Mouse (Mus musculus): Measurements from ENCODE around the gene Lrrc43. TPM values are rescaled to one million over a fixed set of nuclear protein-coding genes. Genes with fewer than 3 reads are reported as not detected.

The Lrrc43 gene
- polyA plus RNA-seq (2016; fragmentation: Nextera tagmentation; extraction: Ambion mirVana), result 0.11 TPM in 1 of 2 replicates, not detected in the other

DNA sequence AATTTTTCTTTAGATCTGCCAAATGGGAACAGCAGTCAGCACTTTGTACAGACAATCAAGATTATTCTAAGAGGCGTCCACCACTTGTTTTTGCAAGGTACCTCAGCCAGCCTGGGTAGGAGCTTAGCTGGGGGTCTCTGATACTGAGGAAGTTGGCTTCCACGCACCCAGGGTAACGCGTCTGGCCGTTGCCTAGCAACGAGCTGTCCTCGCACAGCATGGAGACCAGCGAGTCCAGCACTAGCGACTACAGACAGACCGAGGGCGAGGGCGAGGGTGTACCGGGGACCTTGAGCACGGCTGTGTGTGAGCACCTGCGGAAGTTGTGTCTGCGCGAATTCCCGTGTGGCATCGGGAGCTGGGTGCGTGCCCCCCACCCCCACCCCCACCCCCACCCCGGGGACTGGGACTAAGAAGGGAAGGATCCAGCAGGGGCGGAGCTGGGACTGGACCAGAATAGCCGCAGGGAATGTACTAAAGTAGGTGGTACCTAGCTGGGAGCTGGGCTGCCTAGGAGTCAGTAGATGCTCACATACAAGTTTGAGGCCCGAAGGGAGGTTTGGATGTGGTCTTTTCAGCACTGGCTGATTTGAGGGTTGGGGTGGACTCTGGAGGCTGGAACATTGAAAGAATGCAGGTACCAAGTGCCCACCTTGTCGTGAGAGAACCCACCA lies at the start of gene Lrrc43, which contains the start of gene Il31:
TSS of gene Lrrc43 (plus strand) at position 194 of the 674 bp plus-strand sequence.
TSS of gene Il31 (minus strand) at position 378 of the 674 bp plus-strand sequence.
- H3K27ac ChIP-seq (replicated peaks), result no peak within 1 kb of the TSS
- H3K36me3 ChIP-seq, result no peaks in the 10 kb centered on the region
- ATAC-seq (ENCODE audit: low FRiP score, low read depth), result peak; percentile 72; the same call in 1 of the 2 replicates
- no peaks in the 10 kb centered on the region for H3K9me3 ChIP-seq
- peaks cover 13% of the 10 kb centered on the region for H3K27me3 ChIP-seq
- H3K4me2 ChIP-seq (replicated peaks), result peak within 1 kb of the TSS; percentile 61
- peak within 1 kb of the TSS; percentile 28; the same call in 1 of the 2 replicates for H3K9ac ChIP-seq (replicated peaks)
- 5% methylated on average over 25 of the region's 25 CpGs for WGBS
- H3K4me3 ChIP-seq, result peak within 1 kb of the TSS; percentile 33
- peaks cover 9% of the 10 kb centered on the region for H3K4me1 ChIP-seq

DNA sequence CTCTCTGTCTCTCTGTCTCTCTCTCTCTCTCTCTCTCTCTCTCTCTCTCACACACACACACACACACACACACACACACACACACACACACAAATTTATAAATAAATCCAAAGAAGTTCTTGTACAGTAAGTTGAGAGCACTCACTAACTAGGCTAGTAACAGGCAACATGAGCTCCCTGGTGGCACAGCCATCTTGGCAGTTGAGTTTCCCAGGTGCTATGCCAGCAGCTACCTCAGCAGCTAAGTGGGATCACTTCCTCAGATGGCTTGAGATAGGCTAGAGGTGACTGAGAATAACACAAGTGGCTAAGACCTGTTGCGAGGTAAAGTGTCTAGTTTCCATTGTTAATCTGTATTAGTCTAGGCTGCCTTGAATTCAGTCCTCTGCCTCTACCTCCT lies 49.8 kb upstream of the Lrrc43 start:
- no peaks in the 10 kb centered on the region for H3K9me3 ChIP-seq
- 0 out of 2 replicates have a peak, but pooled peaks cover 4% of the 10 kb centered on the region for H3K4me1 ChIP-seq
- no peak for ATAC-seq (ENCODE audit: low FRiP score, low read depth)
- H3K36me3 ChIP-seq, result peaks cover 13% of the 10 kb centered on the region
- H3K4me2 ChIP-seq (replicated peaks), result no peak overlapping the region
- WGBS, result 96% methylated on average over 1 of the region's 1 CpGs
- no peak overlapping the region for H3K9ac ChIP-seq (replicated peaks)
- no peak overlapping the region for H3K27ac ChIP-seq (replicated peaks)
- H3K27me3 ChIP-seq, result no peaks in the 10 kb centered on the region
- H3K4me3 ChIP-seq, result no peak overlapping the region

DNA sequence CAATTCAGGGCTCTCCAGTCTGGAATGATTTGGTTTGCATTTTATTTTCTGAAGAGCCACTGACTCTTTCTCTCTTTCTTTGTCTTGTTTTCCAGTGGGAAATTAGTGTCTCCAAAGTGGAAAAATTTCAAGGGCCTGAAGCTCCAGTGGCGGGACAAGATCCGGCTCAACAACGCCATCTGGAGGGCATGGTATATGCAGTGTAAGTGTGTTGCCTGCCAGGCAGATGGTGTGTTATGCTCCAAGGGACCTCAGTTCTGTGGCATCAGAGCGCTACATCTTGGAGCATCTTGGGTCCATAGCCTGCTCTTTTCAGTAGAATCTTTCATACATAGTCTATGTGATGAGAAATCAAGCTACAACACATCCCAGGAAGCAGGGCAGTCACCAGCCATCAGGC lies 49.2 kb upstream of the Lrrc43 start:
- Histone ChIP-seq H3K4me2 (replicated peaks) (no peak overlapping the region), H3K4me1 (0 out of 2 replicates have a peak, but pooled peaks cover 4% of the 10 kb centered on the region), H3K36me3 (peaks cover 13% of the 10 kb centered on the region), H3K27me3 (no peaks in the 10 kb centered on the region), H3K9me3 (no peaks in the 10 kb centered on the region), H3K4me3 (no peak overlapping the region), H3K27ac (replicated peaks) (no peak overlapping the region), H3K9ac (replicated peaks) (no peak overlapping the region)
- 78% methylated on average over 4 of the region's 4 CpGs for WGBS
- no peak for ATAC-seq (ENCODE audit: low FRiP score, low read depth)

DNA sequence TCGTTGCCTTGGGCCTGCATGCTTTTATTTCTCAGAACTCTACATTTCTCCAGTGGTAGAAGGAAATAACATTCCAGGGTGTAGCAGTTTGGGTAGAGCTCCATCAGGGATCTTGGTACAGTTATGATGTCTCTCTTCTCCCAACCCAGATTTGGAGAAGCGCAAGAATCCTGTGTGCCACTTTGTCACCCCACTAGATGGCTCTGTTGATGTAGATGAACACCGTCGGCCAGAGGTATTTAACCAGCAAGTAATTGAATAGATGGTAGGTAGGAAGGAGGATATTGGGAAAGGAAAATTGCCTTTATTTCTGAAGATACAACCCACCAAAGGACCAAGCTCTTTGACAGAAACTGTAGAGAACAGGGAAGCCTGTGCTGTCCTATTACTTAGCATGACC lies 48.4 kb upstream of the Lrrc43 start:
- peaks cover 17% of the 10 kb centered on the region for H3K36me3 ChIP-seq
- H3K9ac ChIP-seq (replicated peaks), result no peak overlapping the region
- 0 out of 2 replicates have a peak, but pooled peaks cover 4% of the 10 kb centered on the region for H3K4me1 ChIP-seq
- no peak for ATAC-seq (ENCODE audit: low FRiP score, low read depth)
- H3K27ac ChIP-seq (replicated peaks), result no peak overlapping the region
- no peak overlapping the region for H3K4me3 ChIP-seq
- H3K27me3 ChIP-seq, result no peaks in the 10 kb centered on the region
- H3K9me3 ChIP-seq, result no peaks in the 10 kb centered on the region
- H3K4me2 ChIP-seq (replicated peaks), result no peak overlapping the region
- WGBS, result 79% methylated on average over 4 of the region's 4 CpGs

DNA sequence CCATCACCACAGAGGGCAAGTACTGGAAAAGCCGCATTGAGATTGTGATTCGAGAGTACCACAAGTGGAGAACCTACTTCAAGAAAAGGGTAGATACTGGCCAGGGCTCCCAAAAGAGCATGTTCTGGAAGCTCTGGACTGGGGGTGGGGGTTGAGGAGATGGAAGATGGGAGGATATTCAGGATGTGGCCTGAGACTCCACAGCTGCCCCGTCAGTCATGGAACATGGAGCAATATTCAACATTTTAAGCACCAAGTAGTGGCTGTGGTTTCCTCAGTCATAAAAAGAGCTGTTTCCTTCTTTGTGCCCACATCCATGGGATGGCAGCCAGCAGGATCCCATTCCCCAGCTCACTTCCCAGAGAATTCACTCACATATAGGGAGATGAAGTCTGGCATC lies 46.8 kb upstream of the Lrrc43 start:
- Histone ChIP-seq H3K27me3 (no peaks in the 10 kb centered on the region), H3K4me3 (no peak overlapping the region), H3K9me3 (no peaks in the 10 kb centered on the region), H3K9ac (replicated peaks) (no peak overlapping the region), H3K27ac (replicated peaks) (no peak overlapping the region), H3K4me2 (replicated peaks) (no peak overlapping the region), H3K36me3 (peaks cover 28% of the 10 kb centered on the region), H3K4me1 (no peaks in the 10 kb centered on the region)
- no peak for ATAC-seq (ENCODE audit: low FRiP score, low read depth)
- WGBS, result 92% methylated on average over 3 of the region's 3 CpGs

DNA sequence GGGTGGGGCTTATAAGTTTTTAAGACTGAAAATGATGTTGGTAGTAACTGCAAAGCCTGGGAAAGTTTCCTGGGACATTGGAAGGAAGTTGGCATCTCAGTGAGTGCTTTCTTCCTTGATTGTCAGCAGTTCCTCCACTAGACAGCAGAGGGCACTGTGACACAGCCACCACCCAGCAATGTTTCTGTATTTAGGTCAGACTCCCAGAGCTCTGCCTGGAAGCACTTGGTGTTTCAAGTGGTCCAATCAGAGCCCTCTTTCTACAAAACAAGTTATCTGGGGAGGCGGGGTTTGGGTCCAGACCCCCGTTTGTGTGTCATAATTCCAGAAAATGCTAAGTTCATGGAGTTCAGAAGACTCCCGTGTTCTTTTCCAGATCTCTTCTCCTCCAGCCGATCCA lies 45.0 kb upstream of the Lrrc43 start:
- no peak for ATAC-seq (ENCODE audit: low FRiP score, low read depth)
- Histone ChIP-seq H3K27me3 (no peaks in the 10 kb centered on the region), H3K9ac (replicated peaks) (no peak overlapping the region), H3K4me2 (replicated peaks) (no peak overlapping the region), H3K36me3 (peaks cover 44% of the 10 kb centered on the region), H3K9me3 (no peaks in the 10 kb centered on the region), H3K27ac (replicated peaks) (no peak overlapping the region), H3K4me3 (no peak overlapping the region), H3K4me1 (no peaks in the 10 kb centered on the region)
- 57% methylated on average over 4 of the region's 4 CpGs for WGBS

DNA sequence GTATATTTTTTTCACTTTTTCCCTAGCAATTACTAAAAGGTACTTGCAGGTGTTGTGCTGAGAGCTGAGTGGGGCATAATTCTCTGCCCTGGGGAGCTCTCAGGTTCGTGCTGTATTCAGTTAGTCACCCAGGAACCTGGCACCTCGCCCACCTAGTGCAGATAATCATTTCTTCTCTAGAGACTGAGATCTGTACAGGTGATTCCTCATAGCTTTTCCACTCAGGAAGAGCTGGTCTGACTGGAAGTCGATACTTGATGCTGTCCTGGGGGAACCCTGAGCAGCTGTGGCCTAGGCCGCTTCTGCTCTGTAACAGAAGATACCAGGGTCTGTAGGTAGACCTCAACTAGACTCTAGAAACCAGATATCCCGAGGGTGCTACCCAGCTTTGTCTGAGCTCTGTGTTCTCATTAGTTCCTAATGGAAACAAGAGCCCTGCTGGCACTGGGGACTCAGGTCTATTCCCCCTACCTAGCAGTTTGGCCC lies 44.2 kb upstream of the Lrrc43 start:
- H3K36me3 ChIP-seq, result peaks cover 52% of the 10 kb centered on the region
- 90% methylated on average over 5 of the region's 5 CpGs for WGBS
- no peak for ATAC-seq (ENCODE audit: low FRiP score, low read depth)

DNA sequence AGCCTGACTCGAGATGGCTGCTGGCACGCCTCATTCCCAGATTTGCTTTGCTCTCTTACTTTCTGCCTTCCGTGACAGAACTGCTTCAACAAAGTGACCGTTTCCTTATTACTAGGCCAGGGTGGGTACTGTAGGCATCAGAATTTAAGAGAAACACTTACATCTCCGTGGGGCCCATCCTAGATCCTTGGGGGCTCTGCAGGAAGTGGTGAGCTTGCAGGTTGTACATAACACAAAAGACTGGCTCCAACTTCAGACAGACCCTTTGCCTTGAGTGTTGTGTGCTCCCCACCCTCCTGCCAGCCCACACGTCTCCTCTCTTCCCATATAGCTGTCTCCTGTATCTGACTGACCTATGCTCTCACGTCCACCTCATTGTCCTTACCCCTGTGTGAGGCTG lies 37.2 kb upstream of the Lrrc43 start:
- H3K9ac ChIP-seq (replicated peaks), result no peak overlapping the region
- WGBS, result 93% methylated on average over 7 of the region's 7 CpGs
- peaks cover 78% of the 10 kb centered on the region for H3K36me3 ChIP-seq
- no peaks in the 10 kb centered on the region for H3K27me3 ChIP-seq
- H3K4me2 ChIP-seq (replicated peaks), result no peak overlapping the region
- H3K27ac ChIP-seq (replicated peaks), result no peak overlapping the region
- no peak for ATAC-seq (ENCODE audit: low FRiP score, low read depth)
- H3K9me3 ChIP-seq, result no peaks in the 10 kb centered on the region
- H3K4me1 ChIP-seq, result no peaks in the 10 kb centered on the region
- H3K4me3 ChIP-seq, result no peak overlapping the region

More for the DNA sequence above, 44.2 kb upstream of the Lrrc43 start:
- Histone ChIP-seq H3K4me2 (replicated peaks) (no peak overlapping the region), H3K27ac (replicated peaks) (no peak overlapping the region), H3K4me1 (no peaks in the 10 kb centered on the region), H3K9ac (replicated peaks) (no peak overlapping the region), H3K4me3 (no peak overlapping the region), H3K9me3 (no peaks in the 10 kb centered on the region), H3K27me3 (no peaks in the 10 kb centered on the region)

DNA sequence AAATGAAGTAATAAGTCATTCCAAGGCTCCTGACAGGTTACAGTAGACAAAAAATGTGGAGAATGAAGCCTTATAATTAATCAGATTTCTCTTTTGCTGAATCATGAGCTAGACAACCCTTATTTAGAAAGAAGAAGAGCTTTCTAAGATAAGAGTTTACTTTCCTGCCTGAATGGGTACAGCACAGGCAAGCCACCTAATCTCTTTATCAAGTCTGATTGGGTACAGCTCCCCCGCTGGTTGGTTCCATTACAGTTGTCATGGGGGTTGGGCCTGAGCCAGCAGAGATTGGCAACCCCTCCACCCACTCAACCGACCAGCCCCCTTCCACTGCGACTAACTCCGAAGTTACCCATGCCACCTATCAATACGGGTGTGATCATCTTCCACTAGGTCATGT lies 27.7 kb upstream of the Lrrc43 start:
- Histone ChIP-seq H3K9ac (replicated peaks) (no peak overlapping the region), H3K9me3 (no peaks in the 10 kb centered on the region), H3K27me3 (no peaks in the 10 kb centered on the region), H3K36me3 (no peaks in the 10 kb centered on the region), H3K4me3 (no peak overlapping the region), H3K4me2 (replicated peaks) (no peak overlapping the region), H3K4me1 (no peaks in the 10 kb centered on the region), H3K27ac (replicated peaks) (no peak overlapping the region)
- WGBS, result 57% methylated on average over 5 of the region's 5 CpGs
- ATAC-seq (ENCODE audit: low FRiP score, low read depth), result no peak

DNA sequence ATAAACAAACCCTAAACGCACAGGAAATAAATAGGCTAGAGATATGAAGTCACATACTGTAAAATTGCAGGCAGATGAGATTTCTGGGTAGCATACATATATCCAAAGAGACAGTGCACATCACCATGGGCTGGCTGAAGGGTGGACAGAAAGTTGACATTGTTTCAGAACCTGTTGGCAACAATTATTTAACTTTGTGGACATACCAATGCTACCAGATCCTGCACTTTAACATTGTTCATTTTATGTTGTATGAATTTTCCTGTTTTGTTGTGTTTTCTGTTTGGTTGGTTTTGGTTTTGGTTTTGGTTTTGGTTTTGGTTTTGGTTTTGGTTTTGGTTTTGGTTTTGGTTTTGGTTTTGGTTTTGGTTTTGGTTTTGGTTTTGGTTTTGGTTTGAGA lies 24.5 kb upstream of the Lrrc43 start:
- no peak overlapping the region for H3K27ac ChIP-seq (replicated peaks)
- WGBS, result 94% methylated on average over 1 of the region's 1 CpGs
- no peak overlapping the region for H3K4me3 ChIP-seq
- ATAC-seq (ENCODE audit: low FRiP score, low read depth), result no peak
- no peak overlapping the region for H3K9ac ChIP-seq (replicated peaks)
- no peak overlapping the region for H3K4me2 ChIP-seq (replicated peaks)
- H3K9me3 ChIP-seq, result no peaks in the 10 kb centered on the region
- no peaks in the 10 kb centered on the region for H3K4me1 ChIP-seq
- no peaks in the 10 kb centered on the region for H3K36me3 ChIP-seq
- no peaks in the 10 kb centered on the region for H3K27me3 ChIP-seq

DNA sequence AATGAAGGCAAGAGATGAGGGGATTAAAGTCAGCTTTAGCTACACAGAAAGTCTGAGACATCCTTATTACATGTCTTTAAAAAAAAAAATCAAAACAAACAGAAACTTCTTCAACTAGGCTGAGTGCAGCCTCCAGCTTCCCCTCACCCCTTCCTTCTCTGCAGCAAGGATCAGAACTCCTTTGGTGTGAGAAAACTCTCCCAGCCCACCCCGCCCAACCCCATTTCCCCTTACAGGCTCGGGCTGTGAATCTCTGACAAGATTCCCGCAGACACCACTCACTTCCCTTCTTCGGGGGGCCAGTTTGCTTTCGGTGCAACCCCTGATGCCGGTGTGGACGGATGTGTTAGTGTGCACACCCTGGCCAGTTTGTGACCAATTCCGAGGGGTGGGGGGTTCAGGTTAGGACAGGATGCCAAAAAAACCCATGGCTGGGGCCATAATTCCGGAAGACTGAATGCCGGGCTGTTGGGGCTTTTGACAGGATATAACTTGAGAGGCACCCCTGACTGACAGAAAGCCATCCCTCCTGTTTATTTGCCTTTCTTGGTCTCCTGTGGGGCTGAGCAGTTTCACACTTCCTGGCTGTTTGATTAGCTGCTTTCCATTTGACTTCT lies 18.2 kb upstream of the Lrrc43 start:
- 76% methylated on average over 10 of the region's 10 CpGs for WGBS
- no peak for ATAC-seq (ENCODE audit: low FRiP score, low read depth)
- H3K9ac ChIP-seq (replicated peaks), result no peak overlapping the region
- no peaks in the 10 kb centered on the region for H3K27me3 ChIP-seq
- H3K36me3 ChIP-seq, result no peaks in the 10 kb centered on the region
- no peak overlapping the region for H3K27ac ChIP-seq (replicated peaks)
- H3K4me3 ChIP-seq, result no peak overlapping the region
- no peaks in the 10 kb centered on the region for H3K9me3 ChIP-seq
- H3K4me2 ChIP-seq (replicated peaks), result no peak overlapping the region
- 0 out of 2 replicates have a peak, but pooled peaks cover 4% of the 10 kb centered on the region for H3K4me1 ChIP-seq

DNA sequence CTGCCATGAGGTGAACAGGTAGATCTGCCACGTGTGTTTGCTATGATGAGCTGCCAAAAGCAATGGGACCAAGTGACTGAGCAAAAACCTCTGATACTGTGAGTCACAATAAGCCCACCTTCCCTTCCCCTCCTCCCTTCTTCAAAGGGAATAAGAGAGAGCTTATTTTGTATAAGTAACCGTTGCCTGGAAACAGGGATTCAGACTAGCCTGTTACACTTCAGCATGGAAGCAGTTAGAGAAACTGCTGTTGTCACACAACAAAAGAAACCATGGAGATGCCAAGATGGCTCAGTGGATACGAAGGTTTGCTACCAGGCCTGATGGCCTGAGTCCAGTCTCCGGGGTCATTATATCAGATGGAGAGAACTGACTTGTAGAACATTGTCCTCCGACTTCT lies 15.3 kb upstream of the Lrrc43 start:
- Histone ChIP-seq H3K4me1 (0 out of 2 replicates have a peak, but pooled peaks cover 4% of the 10 kb centered on the region), H3K9me3 (no peaks in the 10 kb centered on the region), H3K9ac (replicated peaks) (no peak overlapping the region), H3K27me3 (no peaks in the 10 kb centered on the region), H3K4me3 (no peak overlapping the region), H3K27ac (replicated peaks) (no peak overlapping the region), H3K4me2 (replicated peaks) (no peak overlapping the region), H3K36me3 (no peaks in the 10 kb centered on the region)
- 64% methylated on average over 5 of the region's 5 CpGs for WGBS
- ATAC-seq (ENCODE audit: low FRiP score, low read depth), result no peak
